In the genomic region with DNA sequence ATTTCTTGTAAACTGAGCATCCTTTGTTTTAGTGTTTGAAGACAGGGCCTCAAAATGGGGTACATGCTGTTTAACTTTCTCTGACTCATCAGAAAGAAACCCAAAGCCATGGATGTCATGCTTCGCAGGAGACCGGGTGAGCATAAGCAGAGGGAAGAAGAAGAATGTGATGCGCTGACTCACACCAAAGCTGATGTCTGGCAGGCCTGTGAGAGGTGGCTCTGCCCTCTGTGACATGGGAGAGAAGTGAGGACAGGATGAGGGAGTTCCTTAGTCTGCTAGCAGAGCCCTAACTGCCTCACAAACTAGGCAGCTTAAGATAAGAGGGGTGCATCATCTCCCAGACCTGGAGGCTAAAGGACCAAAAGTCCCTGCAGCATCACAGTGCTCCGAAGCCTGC, we compare ENCODE assay signal across 28 mouse cellular contexts.
DNase-seq lines count a peak whose midpoint lies in the region; ATAC-seq lines count a peak whose summit lies in the region.
"Had no signal": no experiment of that assay in that cellular context is flagged by ENCODE, and none has a peak within 500 bp of the region (broad histone marks: within the 10 kb centered on the region; RNA-seq: fewer than 3 reads in every experiment).

No protein-coding gene starts in this region.

- H3K4me2 ChIP-seq in intestine, embryonic 14.5 days (ENCODE audit: low read length): no peak overlapping the region
- no peak overlapping the region for H3K4me2 ChIP-seq in intestine, embryonic 15.5 days (replicated peaks)
- H3K4me2 ChIP-seq: limb, embryonic 12.5 days; liver, embryonic 15.5 days; lung, embryonic 15.5 days; neural tube, embryonic 15.5 days had no signal

- peak; percentile 49 for DNase-seq in intestine, embryonic 14.5 days (ENCODE audit: low spot score)
- peak; percentile 69 for DNase-seq in 3T3-L1 (ENCODE audit: low read depth, low spot score)
- DNase-seq in Muller cell, postnatal 12 days (ENCODE audit: inconsistent ontology term): peak; percentile 77
- DNase-seq in heart, postnatal 36 days: no peak
- no peak for DNase-seq in thymus, postnatal 25 days
- DNase-seq: adrenal gland, postnatal 25 days; B cell, adult 2 months; cerebellum, adult 8-10 months; cerebellum, postnatal 36 days; heart, postnatal 14 days; kidney, adult 9 months; kidney, postnatal 25 days; midbrain, embryonic 14.5 days; retina, postnatal 1 day; thymus, adult 18-20 months; thymus, postnatal 36 days had no signal

- H3K9ac ChIP-seq in intestine, embryonic 14.5 days (ENCODE audit: low read length): no peak overlapping the region
- no peak overlapping the region for H3K9ac ChIP-seq in intestine, embryonic 15.5 days
- H3K9ac ChIP-seq: limb, embryonic 12.5 days; liver, embryonic 15.5 days; lung, embryonic 15.5 days; neural tube, embryonic 15.5 days had no signal

- no peak overlapping the region for H3K4me3 ChIP-seq in intestine, embryonic 14.5 days (ENCODE audit: low read depth, low read length)
- H3K4me3 ChIP-seq in intestine, embryonic 15.5 days (replicated peaks): no peak overlapping the region
- H3K4me3 ChIP-seq: forebrain, embryonic 10.5 days; limb, embryonic 12.5 days; liver, embryonic 15.5 days; lung, embryonic 15.5 days; neural tube, embryonic 15.5 days had no signal

- no peaks in the 10 kb centered on the region for H3K27me3 ChIP-seq in intestine, embryonic 14.5 days (replicated peaks; ENCODE audit: control insufficient read depth, insufficient read depth, low read length)
- no peaks in the 10 kb centered on the region for H3K27me3 ChIP-seq in intestine, embryonic 15.5 days (replicated peaks)
- H3K27me3 ChIP-seq: CH12.LX; limb, embryonic 12.5 days; liver, embryonic 15.5 days; lung, embryonic 15.5 days; neural tube, embryonic 15.5 days had no signal

- intact Hi-C loops in heart, postnatal 36 days (cut with DNase I): no loop called here

- WGBS in intestine, embryonic 14.5 days: 68% methylated on average over 4 of the region's 4 CpGs
- 73% methylated on average over 4 of the region's 4 CpGs for WGBS in intestine, embryonic 15.5 days

- H3K4me1 ChIP-seq in intestine, embryonic 14.5 days (replicated peaks; ENCODE audit: control insufficient read depth, insufficient read depth, low read length): no peaks in the 10 kb centered on the region
- no peaks in the 10 kb centered on the region for H3K4me1 ChIP-seq in intestine, embryonic 15.5 days (replicated peaks)
- H3K4me1 ChIP-seq: forebrain, embryonic 10.5 days; limb, embryonic 12.5 days; lung, embryonic 15.5 days; neural tube, embryonic 15.5 days had no signal

- ATAC-seq in intestine, embryonic 14.5 days (replicated peaks; ENCODE audit: low FRiP score, low TSS enrichment, low read depth): no peak
- ATAC-seq in intestine, embryonic 15.5 days: no peak
- 0 out of 2 replicates have a peak, but pooled peaks have one; percentile 37 for ATAC-seq in megakaryocyte-erythroid progenitor cell, adult 5-6 weeks (replicated peaks; ENCODE audit: low FRiP score, low TSS enrichment, poor library complexity, severe bottlenecking)
- ATAC-seq: forebrain, embryonic 16.5 days; hindbrain, postnatal 0 days; intestine, postnatal 0 days had no signal

- no peak overlapping the region for H3K27ac ChIP-seq in intestine, embryonic 14.5 days (ENCODE audit: low read depth)
- no peak overlapping the region for H3K27ac ChIP-seq in intestine, embryonic 15.5 days
- H3K27ac ChIP-seq: forebrain, embryonic 10.5 days; hindbrain, postnatal 0 days; limb, embryonic 12.5 days; liver, embryonic 15.5 days; lung, embryonic 15.5 days; neural tube, embryonic 15.5 days; stomach, postnatal 0 days had no signal

- H3K36me3 ChIP-seq in intestine, embryonic 14.5 days (ENCODE audit: control insufficient read depth, insufficient read depth, low read length): no peaks in the 10 kb centered on the region
- H3K36me3 ChIP-seq in intestine, embryonic 15.5 days: no peaks in the 10 kb centered on the region
- H3K36me3 ChIP-seq: forebrain, embryonic 10.5 days; limb, embryonic 12.5 days; liver, embryonic 15.5 days; lung, embryonic 15.5 days; neural tube, embryonic 15.5 days had no signal

- H3K9me3 ChIP-seq in intestine, embryonic 14.5 days (ENCODE audit: control insufficient read depth, low read length): no peaks in the 10 kb centered on the region
- no peaks in the 10 kb centered on the region for H3K9me3 ChIP-seq in intestine, embryonic 15.5 days
- H3K9me3 ChIP-seq: limb, embryonic 12.5 days; liver, embryonic 15.5 days; lung, embryonic 15.5 days; neural tube, embryonic 15.5 days had no signal

Comparison
In these comparisons a context has a peak if more than half of its experiments do, and no peak if none do; other contexts are left out.
1. DNase-seq: peak in intestine, embryonic 14.5 days (single experiment), 3T3-L1 (single experiment) and Muller cell, postnatal 12 days (single experiment); none in heart, postnatal 36 days (0 of 2) and thymus, postnatal 25 days (single experiment).